Mouse (Mus musculus): ENCODE measurements around the gene Setd1b.

- TF ChIP-seq POLR2A (IDR thresholded peaks at IDR 0.05; ENCODE audit: extremely low read depth, insufficient read depth, low read length) (no peak), CTCF (IDR thresholded peaks at IDR 0.05; ENCODE audit: low read depth, low read length) (no peak)
Measured at GRCm38 (mm10) chr5:123129170-123129757, 12.7 kb upstream of the Setd1b start.
